Mouse (Mus musculus) embryonic facial prominence, embryonic 11.5 days (tissue): ENCODE data around the gene Snx5. TPM values are rescaled to one million over a fixed set of nuclear protein-coding genes. Genes with fewer than 3 reads are reported as not detected.

ENCODE experiments used
- ATAC-seq: fragments of 200-750 bp; cut with Nextera tagmentation; replicated peaks from 2 replicates; pipeline ENCODE4 v1.8.0; 2017; ENCODE audit warnings: low read depth; ENCODE audit not compliant: insufficient number of reproducible peaks, low FRiP score, low TSS enrichment
- DNase-seq: peaks from one replicate; pipeline ENCODE4 v3.0.0-alpha.2; 2015; ENCODE audit warnings: low spot score
- H3K27ac ChIP-seq: fragments of 300-500 bp; sonication (generic); replicated peaks from 2 replicates; pipeline ENCODE4 v1.5.1; 2014; ENCODE audit warnings: mild to moderate bottlenecking, low read depth, low read length, control low read depth
- H3K27me3 ChIP-seq: fragments of 300-500 bp; sonication (generic); 2 replicates; pipeline ENCODE4 v1.6.1; 2014; ENCODE audit warnings: mild to moderate bottlenecking, low read length, moderate library complexity, mixed read lengths; ENCODE audit not compliant: control insufficient read depth, insufficient read depth
- H3K36me3 ChIP-seq: fragments of 300-500 bp; sonication (generic); replicated peaks from 2 replicates; pipeline ENCODE4 v1.6.1; 2014; ENCODE audit warnings: low read depth, mild to moderate bottlenecking, low read length, moderate library complexity, mixed read lengths; ENCODE audit not compliant: control insufficient read depth, insufficient read depth
- H3K4me1 ChIP-seq: fragments of 300-500 bp; sonication (generic); 2 replicates; pipeline ENCODE4 v1.6.1; 2014; ENCODE audit warnings: low read length, mixed read lengths; ENCODE audit not compliant: control insufficient read depth, insufficient read depth
- H3K4me2 ChIP-seq: fragments of 300-500 bp; sonication (generic); 2 replicates; pipeline ENCODE4 v1.6.1; 2014; ENCODE audit warnings: low read depth, mild to moderate bottlenecking, control low read depth, low read length, moderate library complexity
- H3K4me3 ChIP-seq: fragments of 300-500 bp; sonication (generic); 2 replicates; pipeline ENCODE4 v1.5.1; 2014; ENCODE audit warnings: low read depth, low read length, control low read depth
- H3K9ac ChIP-seq: fragments of 300-500 bp; sonication (generic); replicated peaks from 2 replicates; pipeline ENCODE4 v1.6.1; 2014; ENCODE audit warnings: mild to moderate bottlenecking, control low read depth, low read length
- H3K9me3 ChIP-seq: fragments of 300-500 bp; sonication (generic); replicated peaks from 2 replicates; pipeline ENCODE4 v1.6.1; 2016; ENCODE audit warnings: mild to moderate bottlenecking, low read length, inconsistent platforms, mixed read lengths; ENCODE audit not compliant: control insufficient read depth
- whole genome bisulfite sequencing: fragments of 180-500 bp; shearing (Covaris S2); extraction: QIAGEN DNeasy Blood & Tissue Kit; methylation state at CpG from one replicate; pipeline ENCODE4 v1.1.7; 2014; 5-methylcytosine and 5-hydroxymethylcytosine counted together
- polyA plus RNA-seq: library from polyadenylated mRNA; unstranded; fragments of >200 nt; fragmentation: Nextera tagmentation; extraction: Ambion mirVana; gene quantifications from 2 replicates; pipeline ENCODE4 v1.2.1, GENCODE M21; 2014

Snx5 gene
- polyA plus RNA-seq, 1 experiment from 2014 or later, result 148 TPM

- 89% methylated on average over 12 of the region's 12 CpGs for WGBS
- H3K27ac ChIP-seq, result no peak overlapping the region
- no peak overlapping the region for H3K4me2 ChIP-seq
- no peak overlapping the region for H3K4me3 ChIP-seq
- H3K9me3 ChIP-seq, result no peaks in the 10 kb centered on the region
- no peak for ATAC-seq
- DNase-seq, result no peak
- no peaks in the 10 kb centered on the region for H3K4me1 ChIP-seq
- no peak overlapping the region for H3K9ac ChIP-seq
- H3K36me3 ChIP-seq, result no peaks in the 10 kb centered on the region
- H3K27me3 ChIP-seq, result no peaks in the 10 kb centered on the region
Measured at GRCm38 (mm10) chr2:144272088-144272487, 1.4 kb upstream of the Snx5 start.

- no peaks in the 10 kb centered on the region for H3K4me1 ChIP-seq
- H3K4me2 ChIP-seq, result peak overlapping the region; percentile 72
- peak overlapping the region; percentile 82 for H3K4me3 ChIP-seq
- peak; percentile 38 for DNase-seq
- no peaks in the 10 kb centered on the region for H3K27me3 ChIP-seq
- H3K9me3 ChIP-seq, result no peaks in the 10 kb centered on the region
- peak overlapping the region; percentile 86 for H3K27ac ChIP-seq
- H3K9ac ChIP-seq, result peak overlapping the region; percentile 96
- H3K36me3 ChIP-seq, result no peaks in the 10 kb centered on the region
- no peak; the same call in 1 of the 2 replicates for ATAC-seq
- WGBS, result under 1% methylated on average over 28 of the region's 33 CpGs
Measured at GRCm38 (mm10) chr2:144269679-144270475, 829 bp downstream of the Snx5 start.

- under 1% methylated on average over 11 of the region's 11 CpGs for WGBS
- H3K4me3 ChIP-seq, result peak overlapping the region; percentile 82
- H3K4me1 ChIP-seq, result no peaks in the 10 kb centered on the region
- peak overlapping the region; percentile 72 for H3K4me2 ChIP-seq
- H3K9ac ChIP-seq, result peak overlapping the region; percentile 96
- DNase-seq (peak; percentile 59), ATAC-seq (no peak)
- no peaks in the 10 kb centered on the region for H3K36me3 ChIP-seq
- H3K27ac ChIP-seq, result no peak overlapping the region
- H3K9me3 ChIP-seq, result no peaks in the 10 kb centered on the region
- H3K27me3 ChIP-seq, result no peaks in the 10 kb centered on the region
Measured at GRCm38 (mm10) chr2:144269306-144269650, 1.4 kb downstream of the Snx5 start.

GRCm38 (mm10) chr2:144268446-144269305 is 2.0 kb downstream of the Snx5 start:
- Histone ChIP-seq H3K4me2 (peak overlapping the region; percentile 72), H3K9ac (peak overlapping the region; percentile 96; the same call in 1 of the 2 replicates), H3K27ac (no peak overlapping the region), H3K9me3 (no peaks in the 10 kb centered on the region), H3K4me1 (no peaks in the 10 kb centered on the region), H3K4me3 (peak overlapping the region; percentile 82), H3K36me3 (no peaks in the 10 kb centered on the region), H3K27me3 (no peaks in the 10 kb centered on the region)
- ATAC-seq (no peak), DNase-seq (no peak)
- 7% methylated on average over 6 of the region's 6 CpGs for WGBS

- 36% methylated on average over 1 of the region's 1 CpGs for WGBS
- DNase-seq, result no peak
- H3K9ac ChIP-seq, result no peak overlapping the region
Measured at GRCm38 (mm10) chr2:144267731-144268015, 3.0 kb downstream of the Snx5 start.

GRCm38 (mm10) chr2:144267004-144267730 is 3.5 kb downstream of the Snx5 start:
- 54% methylated on average over 5 of the region's 5 CpGs for WGBS
- no peaks in the 10 kb centered on the region for H3K36me3 ChIP-seq
- no peaks in the 10 kb centered on the region for H3K9me3 ChIP-seq
- no peak for ATAC-seq
- no peaks in the 10 kb centered on the region for H3K4me1 ChIP-seq
- no peak overlapping the region for H3K4me2 ChIP-seq
- no peak overlapping the region for H3K27ac ChIP-seq
- no peak overlapping the region for H3K9ac ChIP-seq
- no peak overlapping the region for H3K4me3 ChIP-seq
- no peaks in the 10 kb centered on the region for H3K27me3 ChIP-seq
- no peak for DNase-seq

More at GRCm38 (mm10) chr2:144267731-144268015, 3.0 kb downstream of the Snx5 start:
- ATAC-seq, result no peak
- no peaks in the 10 kb centered on the region for H3K36me3 ChIP-seq
- no peak overlapping the region for H3K27ac ChIP-seq
- no peaks in the 10 kb centered on the region for H3K27me3 ChIP-seq
- H3K4me1 ChIP-seq, result no peaks in the 10 kb centered on the region
- H3K9me3 ChIP-seq, result no peaks in the 10 kb centered on the region
- no peak overlapping the region for H3K4me3 ChIP-seq
- H3K4me2 ChIP-seq, result no peak overlapping the region

- Histone ChIP-seq H3K36me3 (no peaks in the 10 kb centered on the region; the same call in 1 of the 2 replicates), H3K4me2 (no peak overlapping the region), H3K27me3 (no peaks in the 10 kb centered on the region), H3K9me3 (no peaks in the 10 kb centered on the region), H3K4me3 (no peak overlapping the region), H3K4me1 (no peaks in the 10 kb centered on the region), H3K9ac (no peak overlapping the region), H3K27ac (no peak overlapping the region)
- DNase-seq (no peak), ATAC-seq (no peak)
- WGBS, result 50% methylated on average over 4 of the region's 4 CpGs
Measured at GRCm38 (mm10) chr2:144265916-144266683, 4.6 kb downstream of the Snx5 start.
